Mouse (Mus musculus): ENCODE measurements around the gene Cd27.

Cd27 gene

GRCm38 (mm10) chr6:125244551-125244950 is 7.7 kb upstream of the Cd27 start:
- DNase-seq (ENCODE audit: low spot score): no peak

DNA sequence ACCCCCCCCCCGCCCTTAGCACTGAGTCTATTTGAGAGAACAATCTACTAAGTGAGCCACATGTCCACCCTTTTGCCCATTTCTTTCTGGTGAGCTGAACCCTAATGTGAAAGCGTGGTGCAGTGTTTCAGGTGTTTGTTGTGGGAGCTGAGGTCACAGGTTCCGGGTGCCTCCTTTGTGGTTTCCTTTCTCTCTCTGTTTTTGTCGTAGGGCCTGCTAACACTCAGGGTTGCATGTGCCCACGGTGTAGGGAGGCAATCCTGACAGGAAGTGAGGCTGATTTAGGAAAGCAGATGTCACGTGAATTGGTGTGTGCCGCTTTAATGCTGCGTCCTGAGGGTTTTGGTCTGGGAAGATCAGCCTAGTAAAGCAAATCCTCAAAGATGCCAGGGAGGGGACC is 4.8 kb upstream of the Cd27 start:
- DNase-seq (ENCODE audit: low spot score): no peak

DNA sequence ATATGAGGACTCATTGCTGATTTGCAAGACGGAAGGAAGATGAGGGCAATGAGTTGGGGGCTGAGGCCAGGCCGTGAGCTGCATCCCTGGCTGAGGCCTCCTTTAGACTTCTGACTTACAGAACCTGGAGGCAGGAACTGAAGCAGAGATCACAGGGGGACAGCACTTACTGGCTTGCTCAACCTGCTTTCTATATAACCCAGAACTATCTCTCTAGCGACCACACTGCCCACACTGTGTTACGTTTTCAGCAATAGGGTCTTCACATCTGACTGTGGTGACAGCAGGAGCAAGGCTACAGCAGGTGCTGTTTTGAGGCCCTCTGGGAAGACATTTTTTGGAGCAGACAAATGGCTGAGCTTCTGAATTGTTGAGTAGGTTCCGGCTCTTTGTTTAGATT is 3.8 kb upstream of the Cd27 start:
- no peak for DNase-seq (ENCODE audit: low spot score)

- no peak for DNase-seq (ENCODE audit: low spot score)
These were observed 2.7 kb upstream of the Cd27 start for GRCm38 (mm10) chr6:125239547-125239946.

DNA sequence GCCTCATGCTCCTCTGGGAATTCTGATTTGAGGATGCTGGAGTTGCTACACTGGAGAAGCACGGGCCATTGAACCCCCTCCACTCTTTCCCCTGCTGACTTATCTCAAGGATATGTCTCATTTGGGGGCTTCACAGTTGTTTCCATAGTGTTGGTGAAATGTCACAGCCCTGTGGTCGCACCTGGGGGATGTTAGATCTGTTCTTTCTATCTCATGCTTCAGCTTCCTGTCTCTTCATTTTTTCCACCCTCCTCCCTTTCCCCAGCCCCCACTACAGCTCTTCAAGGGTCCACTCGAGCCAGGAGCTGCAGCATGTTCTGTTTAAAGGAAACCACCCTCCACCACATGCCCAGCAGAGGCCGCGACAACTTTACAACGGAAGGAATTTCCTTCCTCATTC is 1.6 kb upstream of the Cd27 start:
- DNase-seq (ENCODE audit: low spot score): no peak

GRCm38 (mm10) chr6:125237421-125237820 is 611 bp upstream of the Cd27 start:
- DNase-seq (ENCODE audit: low spot score): no peak

- DNase-seq (ENCODE audit: low spot score): no peak
These were observed 469 bp downstream of the Cd27 start for GRCm38 (mm10) chr6:125236341-125236740.

- no peak for DNase-seq (ENCODE audit: low spot score)
These were observed 2.3 kb downstream of the Cd27 start for GRCm38 (mm10) chr6:125234520-125234828.

GRCm38 (mm10) chr6:125233816-125234519 is 2.8 kb downstream of the Cd27 start:
- no peak for DNase-seq (ENCODE audit: low spot score)

DNA sequence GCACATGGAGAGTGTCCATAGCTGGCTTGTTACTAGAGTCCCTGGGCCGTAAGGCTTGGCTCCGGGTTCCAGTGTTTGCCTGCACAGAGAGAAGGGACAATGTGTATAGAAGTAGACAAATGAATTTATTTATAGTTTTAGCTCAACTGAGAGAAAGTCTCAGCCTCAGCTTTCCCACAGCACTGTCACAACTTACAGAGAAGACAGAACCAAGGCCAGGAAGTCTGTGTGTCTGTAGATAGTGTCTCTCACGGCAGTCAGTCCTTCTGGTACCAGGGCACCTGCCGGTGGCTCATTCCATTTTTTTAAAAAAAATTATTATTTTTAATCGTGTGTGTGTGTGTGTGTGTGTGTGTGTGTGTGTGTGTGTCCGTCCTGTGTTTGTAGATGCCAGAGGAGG is 4.3 kb downstream of the Cd27 start:
- DNase-seq (ENCODE audit: low spot score): no peak

GRCm38 (mm10) chr6:125232045-125232437 is 4.8 kb downstream of the Cd27 start:
- no peak for DNase-seq (ENCODE audit: low spot score)

DNA sequence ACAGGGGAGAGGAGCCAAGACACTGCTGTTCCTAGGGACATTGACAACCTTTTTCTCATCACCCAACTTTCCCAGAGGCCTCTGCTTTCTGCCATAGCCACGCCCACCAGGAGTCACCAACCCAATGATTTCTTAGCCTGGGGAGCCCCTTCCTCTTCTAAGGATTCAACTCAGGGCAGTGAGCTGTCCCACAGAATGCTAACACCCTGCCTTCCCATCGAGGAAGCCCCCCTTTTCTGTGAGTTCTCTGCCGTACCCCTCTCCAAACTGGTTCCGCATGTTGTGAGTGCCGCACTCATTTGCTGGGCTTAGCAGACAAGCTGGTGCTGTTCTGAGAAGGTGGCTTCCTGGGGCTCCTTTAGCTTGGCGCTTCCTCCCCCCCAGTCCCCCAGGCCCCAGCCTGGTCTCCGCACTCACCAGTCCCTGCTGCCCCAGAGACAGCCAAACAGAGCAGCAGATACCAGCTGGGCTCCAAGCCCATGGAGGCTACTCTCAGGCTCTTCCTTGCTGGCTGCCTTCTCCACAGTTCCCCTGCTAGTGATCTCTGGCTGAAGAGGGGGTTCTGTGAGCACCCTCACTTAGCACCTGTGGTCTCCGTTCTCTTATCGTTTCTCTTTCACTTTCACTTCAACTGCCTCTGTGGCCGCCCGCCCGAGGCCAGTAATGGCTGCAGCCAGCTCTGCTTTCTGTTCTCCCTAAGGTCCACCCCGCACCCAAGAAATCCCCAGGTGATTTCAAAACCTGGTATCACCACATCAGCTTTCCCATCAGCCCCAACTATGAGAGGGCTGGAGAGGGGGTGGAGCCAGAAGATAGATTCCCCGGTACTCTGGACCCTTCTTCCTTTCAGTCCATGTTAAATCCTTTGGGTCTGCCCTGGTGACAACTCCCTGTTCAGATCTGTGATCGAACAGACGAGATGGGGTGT is 5.4 kb downstream of the Cd27 start, which contains the start of gene Tapbpl:
Gene Tapbpl (minus strand): TSS at position 744 of the 928 bp plus-strand sequence.
- peak; percentile 42 for DNase-seq (ENCODE audit: low spot score)

- no peak for DNase-seq (ENCODE audit: low spot score)
These were observed 6.2 kb downstream of the Cd27 start for GRCm38 (mm10) chr6:125230571-125230970.

GRCm38 (mm10) chr6:125225518-125226115 is 11.2 kb downstream of the Cd27 start:
- no peak for DNase-seq (ENCODE audit: low spot score)

DNA sequence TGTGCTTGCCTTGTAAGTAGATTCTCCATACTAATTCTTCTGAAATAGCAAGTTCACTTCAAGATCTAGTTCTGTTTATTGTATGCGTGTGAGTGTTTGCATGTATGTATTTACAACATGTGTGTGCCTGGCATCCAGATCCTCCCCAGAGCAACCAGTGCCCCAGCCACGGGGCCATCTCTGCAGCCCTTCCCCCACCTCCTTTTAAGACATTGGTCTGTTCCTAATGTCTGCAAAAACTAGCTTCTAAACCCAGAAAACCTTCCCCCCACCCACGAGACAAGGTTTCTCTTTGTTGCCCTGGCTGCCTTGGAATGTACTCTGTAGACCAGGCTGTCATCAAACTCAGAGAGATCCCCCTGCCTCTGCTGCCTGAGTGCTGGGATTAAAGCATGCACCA is 14.2 kb downstream of the Cd27 start:
- no peak for DNase-seq (ENCODE audit: low spot score)

GRCm38 (mm10) chr6:125222146-125222545 is 14.7 kb downstream of the Cd27 start:
- no peak for DNase-seq (ENCODE audit: low spot score)

GRCm38 (mm10) chr6:125221115-125221745 is 15.6 kb downstream of the Cd27 start:
- DNase-seq (ENCODE audit: low spot score): no peak

DNA sequence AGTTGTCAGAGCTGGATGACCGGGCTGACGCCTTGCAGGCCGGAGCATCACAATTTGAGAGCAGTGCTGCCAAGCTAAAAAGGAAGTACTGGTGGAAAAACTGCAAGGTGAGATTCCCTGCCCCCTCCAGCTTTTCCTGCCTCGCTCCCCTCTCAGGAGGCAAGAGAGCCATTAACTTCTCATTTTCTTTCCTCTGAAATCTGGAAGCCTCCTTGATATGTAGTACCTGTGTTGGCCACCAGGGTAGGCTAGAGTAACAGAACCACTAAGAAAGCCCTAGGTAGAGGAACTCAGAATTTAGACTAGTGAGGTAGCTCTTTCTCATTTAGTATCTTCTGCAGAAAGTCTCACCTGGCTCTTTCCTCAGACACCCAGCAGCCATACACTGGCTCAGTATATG is 17.8 kb downstream of the Cd27 start:
- DNase-seq (ENCODE audit: low spot score): no peak

DNA sequence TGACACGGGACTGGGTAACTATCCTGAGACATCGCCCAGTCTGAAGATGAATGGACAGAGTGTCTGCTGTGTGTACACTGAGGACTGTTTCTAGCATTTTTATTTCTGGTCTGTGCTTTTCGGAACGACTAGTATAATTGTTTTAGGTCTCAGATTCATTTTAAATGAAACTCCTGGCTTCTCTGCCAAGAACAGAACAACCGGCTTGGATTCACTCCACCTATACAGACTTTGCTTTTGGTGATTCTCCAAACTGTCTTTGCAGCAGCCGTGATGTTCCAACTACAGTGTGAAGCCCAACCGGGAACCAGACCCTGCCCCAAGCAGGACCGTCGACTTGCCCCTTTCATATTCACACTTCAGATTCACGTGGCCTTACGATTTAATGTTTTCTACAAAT is 18.9 kb downstream of the Cd27 start:
- DNase-seq (ENCODE audit: low spot score): no peak

GRCm38 (mm10) chr6:125216898-125217297 is 19.9 kb downstream of the Cd27 start:
- DNase-seq (ENCODE audit: low spot score): no peak

- peak; percentile 94 for DNase-seq (ENCODE audit: low spot score)
These were observed 21.5 kb downstream of the Cd27 start, which contains the start of gene Vamp1 for GRCm38 (mm10) chr6:125215148-125215954. Gene Vamp1 (plus strand): TSS chr6:125215551.

DNA sequence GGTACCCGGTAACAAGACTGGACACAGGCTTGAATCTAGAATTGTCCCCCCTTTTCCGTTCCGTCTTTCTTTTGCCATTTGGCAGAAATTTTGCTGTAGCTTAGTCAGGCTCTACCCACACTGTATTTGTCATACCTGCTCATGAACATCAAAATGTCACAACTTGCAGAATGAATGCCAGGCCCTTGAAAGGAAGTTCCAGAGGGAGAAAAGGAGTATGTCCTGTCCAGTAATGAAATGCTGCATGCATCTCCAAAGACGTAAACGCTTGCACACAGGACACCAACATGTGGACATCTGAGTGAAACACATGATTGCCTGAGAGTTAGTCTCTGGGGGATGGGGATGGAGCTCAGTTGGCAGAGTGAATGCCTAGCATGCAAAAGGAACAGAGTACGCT is 23.1 kb downstream of the Cd27 start:
- no peak for DNase-seq (ENCODE audit: low spot score)
